Mouse (Mus musculus) CH12F3 (cell line): ENCODE data around the gene Rps18.
"Not testable (repeated sequence)": the region's sequence is repeated elsewhere in the genome, so short reads cannot be mapped to it uniquely, and the experiment has no call there.

Experiments
- in situ Hi-C: fragments of 300-500 bp; cut with MboI; formaldehyde crosslinking; loops from 2 replicates; pipeline ENCODE4 v1.14.3; 2020; ENCODE audit warnings: low sequenced_read_pairs

The Rps18 gene

DNA sequence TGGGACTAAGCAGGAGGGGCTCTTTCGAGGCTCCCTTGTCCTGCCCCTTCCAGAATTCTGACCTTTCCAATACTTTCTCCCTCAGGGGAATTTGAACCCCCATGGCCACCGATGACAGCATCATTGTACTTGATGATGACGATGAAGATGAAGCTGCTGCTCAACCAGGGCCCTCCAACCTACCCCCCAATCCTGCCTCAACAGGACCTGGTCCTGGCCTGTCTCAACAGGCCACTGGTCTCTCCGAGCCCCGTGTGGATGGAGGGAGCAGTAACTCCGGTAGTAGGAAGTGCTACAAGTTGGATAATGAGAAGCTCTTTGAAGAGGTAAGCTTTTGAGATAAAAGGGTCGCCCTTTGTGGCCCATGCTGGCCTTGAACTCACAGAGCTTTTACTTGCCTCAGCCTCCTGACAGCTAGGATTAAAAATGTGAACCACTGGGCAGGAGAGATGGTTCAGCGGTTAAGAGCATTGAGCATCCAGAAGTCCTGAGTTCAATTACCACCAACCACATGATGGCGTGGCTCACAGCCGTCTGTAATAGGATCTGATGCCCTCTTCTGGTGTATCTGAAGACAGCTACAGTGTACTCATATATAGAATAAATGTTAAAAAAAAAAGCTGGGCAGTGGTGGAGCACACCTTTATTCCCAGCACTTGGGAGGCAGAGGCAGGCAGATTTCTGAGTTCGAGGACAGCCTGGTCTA lies 45.3 kb downstream of the Rps18 start:
- in situ Hi-C loops: no loop called here

DNA sequence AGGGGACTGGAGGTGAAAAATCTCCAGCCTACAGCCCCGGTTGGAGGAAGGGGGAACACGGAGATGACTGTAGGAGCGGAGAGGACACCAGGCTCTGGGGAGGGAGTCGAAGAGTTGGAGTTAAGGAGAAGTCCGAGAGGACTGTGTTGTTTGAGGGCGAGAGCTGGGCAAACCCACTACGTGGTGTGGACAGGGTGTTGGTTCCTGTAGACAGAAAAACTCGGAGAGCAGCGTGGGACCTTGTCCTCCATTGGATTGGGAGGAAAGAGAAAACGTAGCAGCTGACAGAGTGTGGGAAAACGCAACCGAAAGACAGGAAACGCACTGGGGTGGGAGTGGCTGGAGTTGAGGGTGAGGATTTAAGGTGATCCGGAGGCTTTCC lies 45.9 kb downstream of the Rps18 start:
- in situ Hi-C loops: no loop called here

DNA sequence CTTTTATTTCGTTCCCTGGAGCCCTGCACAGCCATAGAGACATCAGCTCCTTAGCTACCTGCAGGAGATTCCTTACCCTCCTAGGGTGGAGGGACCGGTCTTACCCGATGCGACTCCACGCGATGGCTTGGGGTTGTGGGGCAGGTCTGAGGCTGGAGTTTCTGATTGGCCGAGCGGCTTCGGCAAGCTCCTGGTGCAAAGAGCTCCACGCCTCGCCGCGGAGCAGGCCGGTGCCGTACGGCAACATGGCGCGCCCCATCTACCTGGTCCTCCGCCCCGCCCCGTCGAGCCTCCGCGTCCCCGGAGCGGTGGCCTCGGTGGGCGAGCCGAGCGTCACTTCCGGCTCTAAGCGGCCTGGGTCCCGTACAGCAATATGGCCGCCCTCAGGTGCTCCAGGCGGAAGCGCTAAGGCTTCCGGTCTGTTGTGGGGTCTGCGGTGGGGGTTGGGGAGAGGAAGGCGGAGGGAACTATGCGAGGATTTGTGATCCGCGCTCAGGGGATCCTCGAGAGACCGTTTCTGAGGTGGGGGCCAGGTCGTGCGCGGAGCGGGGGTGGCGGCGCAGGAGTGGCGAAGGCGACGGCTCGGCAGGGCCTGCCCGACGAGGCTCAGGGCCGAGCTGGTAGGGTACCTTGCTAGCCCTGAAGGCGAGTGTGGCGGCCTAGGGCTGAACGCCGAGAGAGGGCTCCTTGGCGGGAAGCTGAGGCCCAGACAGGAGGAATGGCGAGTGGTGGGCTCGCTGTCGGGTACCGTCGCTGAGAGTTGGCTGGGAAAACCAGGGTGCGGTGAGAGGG lies 46.5 kb downstream of the Rps18 start, which contains the start of gene Daxx:
Gene Daxx, plus strand, starts transcription at position 338 of the 792 bp plus-strand sequence.
- in situ Hi-C loops: no loop called here

DNA sequence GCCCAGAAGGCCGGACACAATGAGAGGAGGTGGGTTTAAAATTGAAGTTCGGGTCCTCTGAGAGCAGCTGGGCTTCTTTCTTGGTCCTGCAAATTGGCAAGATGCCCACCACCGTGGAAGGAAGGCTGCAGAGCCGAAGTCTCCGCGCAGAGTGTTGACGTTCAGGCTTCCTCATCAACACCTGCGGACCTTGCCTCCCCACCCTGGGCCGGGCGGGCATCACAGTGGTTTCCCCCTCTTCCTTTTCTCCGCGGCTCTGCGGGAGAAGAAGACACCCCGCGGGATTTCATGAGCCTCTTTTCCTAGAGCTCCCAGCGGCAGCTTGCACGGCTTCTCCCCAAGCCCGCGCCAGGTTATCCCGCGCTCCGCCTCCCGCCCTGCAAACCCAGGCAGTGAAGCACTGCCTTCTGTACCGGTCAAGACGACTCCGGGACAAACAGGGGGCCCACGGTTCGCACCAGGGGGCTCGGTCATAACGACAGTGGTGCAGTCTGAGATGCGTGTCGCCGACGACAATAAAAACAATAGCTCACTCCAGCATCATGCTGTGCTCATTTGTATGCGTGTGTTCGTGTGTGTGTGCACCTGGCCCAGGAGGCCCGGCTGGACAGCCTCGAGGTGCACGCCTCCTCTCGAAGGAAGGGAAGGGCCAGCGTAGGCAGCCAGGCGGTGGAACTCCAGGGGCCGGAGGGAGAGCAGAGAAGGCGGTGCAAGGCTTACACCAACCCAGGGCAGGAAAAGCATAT lies 47.3 kb downstream of the Rps18 start:
- in situ Hi-C loops: no loop called here

DNA sequence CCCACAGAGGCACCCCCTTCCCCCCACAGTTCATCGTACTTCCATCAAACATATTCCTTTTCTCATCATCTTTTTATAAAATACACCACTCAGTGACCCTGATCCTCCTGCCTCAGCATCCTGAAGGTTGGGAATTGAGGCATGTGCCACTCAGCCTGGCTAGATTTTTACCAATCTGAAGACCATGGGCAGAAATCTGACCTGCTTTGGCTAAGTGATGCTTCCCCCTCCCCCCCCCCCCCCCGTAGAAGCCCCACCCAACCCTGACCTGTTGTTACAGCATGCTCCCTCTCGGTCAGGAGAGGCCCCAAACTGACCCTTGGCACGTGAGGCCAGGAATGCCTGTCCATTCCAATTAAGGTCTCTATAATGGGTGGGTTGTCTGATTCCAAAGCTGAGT lies 51.0 kb downstream of the Rps18 start, which contains the start of gene Platr17:
Gene Platr17, plus strand, starts transcription at position 301 of the 400 bp plus-strand sequence.
- in situ Hi-C loops: not testable (repeated sequence)

DNA sequence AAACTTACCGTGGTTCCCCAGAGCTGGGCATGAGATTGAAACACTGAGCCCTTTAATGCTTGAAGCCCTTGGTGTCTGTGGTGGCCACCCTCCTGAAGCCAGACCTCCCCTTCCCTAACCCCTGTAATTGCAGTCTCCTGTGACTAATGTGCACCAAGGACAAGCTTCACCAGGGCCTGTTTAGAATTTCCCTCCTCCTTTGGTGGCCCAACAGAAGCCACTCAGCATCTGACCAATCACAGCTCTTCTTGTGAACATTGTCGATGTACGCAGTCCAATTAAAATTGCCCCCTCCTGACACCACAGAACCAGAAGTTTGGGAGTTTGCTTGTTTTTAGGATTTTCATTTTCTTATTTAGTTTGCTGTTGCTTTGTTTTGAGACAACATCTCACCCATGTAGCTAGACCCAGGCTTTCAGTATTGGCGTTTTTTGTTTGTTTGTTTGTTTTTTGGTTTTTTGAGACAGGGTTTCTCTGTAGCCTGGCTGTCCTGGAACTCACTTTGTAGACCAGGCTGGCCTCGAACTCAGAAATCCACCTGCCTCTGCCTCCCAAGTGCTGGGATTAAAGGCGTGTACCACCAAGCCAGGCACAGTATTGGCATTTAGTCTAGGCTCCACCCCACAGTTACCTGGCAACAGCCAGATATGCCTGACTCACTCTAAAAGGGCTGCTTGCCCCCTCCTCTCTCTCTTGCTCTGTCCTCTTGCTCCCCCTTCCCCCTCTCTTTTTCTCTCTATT lies 51.7 kb downstream of the Rps18 start:
- in situ Hi-C loops: not testable (repeated sequence)

DNA sequence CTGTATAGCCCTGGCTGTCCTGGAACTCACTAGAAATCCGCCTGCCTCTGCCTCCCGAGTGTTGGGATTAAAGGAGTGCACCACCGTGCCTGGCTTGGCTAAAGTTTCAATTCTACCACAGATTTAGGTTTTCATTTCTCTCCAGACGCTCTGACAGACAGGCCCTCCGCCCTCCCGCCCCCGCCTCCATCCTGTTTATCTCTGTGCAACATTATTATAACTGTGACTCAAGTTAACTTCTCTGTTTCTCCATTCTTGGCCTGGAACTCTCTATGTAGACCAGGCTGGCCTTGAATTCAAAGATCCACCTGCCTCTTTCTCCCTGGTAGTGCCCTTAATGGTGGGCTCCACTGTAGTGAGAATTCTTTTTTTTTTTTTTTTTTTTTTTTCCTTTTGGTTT lies 53.3 kb downstream of the Rps18 start:
- in situ Hi-C loops: no loop called here

DNA sequence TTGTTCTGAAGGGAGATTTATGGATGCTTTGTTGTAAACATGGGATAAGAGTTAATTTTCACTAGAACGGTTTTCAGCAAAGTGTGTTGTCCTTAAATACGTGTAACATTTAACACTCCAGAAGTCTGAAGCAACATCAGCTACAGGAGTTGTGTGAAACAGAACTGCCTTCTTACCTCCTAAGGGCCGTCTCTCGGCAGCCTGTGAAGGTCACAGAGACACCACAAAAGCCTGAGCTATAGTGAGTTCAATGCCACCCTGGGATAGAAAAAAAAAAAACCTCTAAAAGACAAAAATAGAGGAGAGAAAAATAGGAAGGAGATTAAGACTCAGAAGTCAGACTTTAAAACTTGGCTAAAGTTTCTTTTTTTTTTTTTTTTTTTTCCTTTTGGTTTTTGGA lies 53.7 kb downstream of the Rps18 start:
- in situ Hi-C loops: no loop called here
